Mouse (Mus musculus): ENCODE results near the gene Tomm40l. TPM values are rescaled to one million over a fixed set of nuclear protein-coding genes. Genes with fewer than 3 reads are reported as not detected.

The Tomm40l gene
- polyA plus RNA-seq, 1 experiment from 2014 or later = 13.6 TPM

GRCm38 (mm10) chr1:171183620-171184019 is 38.7 kb downstream of the Tomm40l start:
- WGBS (ENCODE audit: missing documents) = 3% methylated on average over 3 of the region's 3 CpGs
- H3K27ac ChIP-seq = peak overlapping the region; percentile 97
- H3K36me3 ChIP-seq (ENCODE audit: inconsistent target) = no peaks in the 10 kb centered on the region
- no peak overlapping the region for H3K4me3 ChIP-seq (ENCODE audit: inconsistent target)
- peaks cover 56% of the 10 kb centered on the region for H3K79me2 ChIP-seq (ENCODE audit: inconsistent target)

- peaks cover 50% of the 10 kb centered on the region for H3K79me2 ChIP-seq (ENCODE audit: inconsistent target)
- peak overlapping the region; percentile 97 for H3K27ac ChIP-seq
- no peak overlapping the region for H3K4me3 ChIP-seq (ENCODE audit: inconsistent target)
- 91% methylated on average over 3 of the region's 3 CpGs for WGBS (ENCODE audit: missing documents)
- H3K36me3 ChIP-seq (ENCODE audit: inconsistent target) = no peaks in the 10 kb centered on the region
Measured at GRCm38 (mm10) chr1:171183025-171183424, 39.3 kb downstream of the Tomm40l start.

- 85% methylated on average over 5 of the region's 5 CpGs for WGBS (ENCODE audit: missing documents)
- Histone ChIP-seq H3K4me3 (ENCODE audit: inconsistent target) (no peak overlapping the region), H3K79me2 (ENCODE audit: inconsistent target) (peaks cover 22% of the 10 kb centered on the region), H3K27ac (no peak overlapping the region), H3K36me3 (ENCODE audit: inconsistent target) (no peaks in the 10 kb centered on the region)
Measured at GRCm38 (mm10) chr1:171179487-171180171, 42.7 kb downstream of the Tomm40l start.

- H3K36me3 ChIP-seq (ENCODE audit: inconsistent target) = no peaks in the 10 kb centered on the region
- WGBS (ENCODE audit: missing documents) = 92% methylated on average over 8 of the region's 8 CpGs
- H3K27ac ChIP-seq = no peak overlapping the region
- H3K79me2 ChIP-seq (ENCODE audit: inconsistent target) = no peaks in the 10 kb centered on the region
- H3K4me3 ChIP-seq (ENCODE audit: inconsistent target) = no peak overlapping the region
Measured at GRCm38 (mm10) chr1:171172779-171173178, 49.5 kb downstream of the Tomm40l start.

- Histone ChIP-seq H3K79me2 (ENCODE audit: inconsistent target) (no peaks in the 10 kb centered on the region), H3K36me3 (ENCODE audit: inconsistent target) (no peaks in the 10 kb centered on the region), H3K27ac (peak overlapping the region; percentile 93), H3K4me3 (ENCODE audit: inconsistent target) (no peak overlapping the region)
- WGBS (ENCODE audit: missing documents) = 8% methylated on average over 3 of the region's 3 CpGs
Measured at GRCm38 (mm10) chr1:171171138-171171537, 51.2 kb downstream of the Tomm40l start.

- Histone ChIP-seq H3K79me2 (ENCODE audit: inconsistent target) (no peaks in the 10 kb centered on the region), H3K27ac (no peak overlapping the region), H3K4me3 (ENCODE audit: inconsistent target) (no peak overlapping the region), H3K36me3 (ENCODE audit: inconsistent target) (no peaks in the 10 kb centered on the region)
- 83% methylated on average over 3 of the region's 3 CpGs for WGBS (ENCODE audit: missing documents)
Measured at GRCm38 (mm10) chr1:171169913-171170312, 52.4 kb downstream of the Tomm40l start.

- WGBS (ENCODE audit: missing documents) = 87% methylated on average over 12 of the region's 12 CpGs
Measured at GRCm38 (mm10) chr1:171168906-171169305, 53.4 kb downstream of the Tomm40l start.

More at GRCm38 (mm10) chr1:171168906-171169305, 53.4 kb downstream of the Tomm40l start:
- H3K79me2 ChIP-seq (ENCODE audit: inconsistent target) = no peaks in the 10 kb centered on the region
- no peaks in the 10 kb centered on the region for H3K36me3 ChIP-seq (ENCODE audit: inconsistent target)
- no peak overlapping the region for H3K27ac ChIP-seq
- H3K4me3 ChIP-seq (ENCODE audit: inconsistent target) = no peak overlapping the region

Other genes starting within 250 kb of the Tomm40l start
- gene Fcgr2b, start 246.0 kb downstream of the Tomm40l start, polyA plus RNA-seq (2018) = 372 to 843 TPM (median 791 TPM) in 3 replicates
- 192 to 337 TPM (median 269 TPM) in 3 replicates for gene Fcgr4, start 203.6 kb downstream of the Tomm40l start, polyA plus RNA-seq (2018)
- gene Fcgr3, start 157.6 kb downstream of the Tomm40l start, polyA plus RNA-seq (2018) = 921 to 1,206 TPM (median 1,155 TPM) in 3 replicates
- gene Cfap126, start 108.6 kb downstream of the Tomm40l start, polyA plus RNA-seq (2018) = 4.2 to 31.6 TPM (median 7.6 TPM) in 3 replicates
- 81.5 to 101 TPM (median 100 TPM) in 3 replicates for gene Sdhc, start 71.9 kb downstream of the Tomm40l start, polyA plus RNA-seq (2018)
- gene Mpz, start 71.8 kb downstream of the Tomm40l start, polyA plus RNA-seq (2018) = 0.25 TPM in 1 of 3 replicates, not detected in the others
- 46.6 to 83.8 TPM (median 63.3 TPM) in 3 replicates for gene Pcp4l1, start 26.2 kb downstream of the Tomm40l start, polyA plus RNA-seq (2018)
- 0.13 TPM in 1 of 3 replicates, not detected in the others for gene Nr1i3, start 8.5 kb downstream of the Tomm40l start, polyA plus RNA-seq (2018)
- 1.1 TPM in 1 of 3 replicates, not detected in the others for gene Apoa2, start 2.5 kb upstream of the Tomm40l start, polyA plus RNA-seq (2018)
- gene Fcer1g, start 11.9 kb upstream of the Tomm40l start, polyA plus RNA-seq (2018) = 1,664 to 2,638 TPM (median 2,193 TPM) in 3 replicates
- 0.04 TPM in 1 of 3 replicates, not detected in the others for gene Adamts4, start 27.9 kb upstream of the Tomm40l start, polyA plus RNA-seq (2018)
- 84.3 to 125 TPM (median 122 TPM) in 3 replicates for gene Ndufs2, start 28.9 kb upstream of the Tomm40l start, polyA plus RNA-seq (2018)
- 10.2 to 16.8 TPM (median 14.2 TPM) in 3 replicates for gene B4galt3, start 47.8 kb upstream of the Tomm40l start, polyA plus RNA-seq (2018)
- gene Ppox, start 58.7 kb upstream of the Tomm40l start, polyA plus RNA-seq (2018) = 8.6 to 27.3 TPM (median 12.1 TPM) in 3 replicates
- gene Usp21, start 65.5 kb upstream of the Tomm40l start, polyA plus RNA-seq (2018) = 17.1 to 34.6 TPM (median 21.1 TPM) in 3 replicates
- 67.0 to 116 TPM (median 112 TPM) in 3 replicates for gene Ufc1, start 72.5 kb upstream of the Tomm40l start, polyA plus RNA-seq (2018)
- 21.4 to 35.4 TPM (median 21.9 TPM) in 3 replicates for gene Dedd, start 106.6 kb upstream of the Tomm40l start, polyA plus RNA-seq (2018)
- 17.3 to 23.1 TPM (median 22.3 TPM) in 3 replicates for gene Nit1, start 123.1 kb upstream of the Tomm40l start, polyA plus RNA-seq (2018)
- 47.7 to 119 TPM (median 64.5 TPM) in 3 replicates for gene Pfdn2, start 123.2 kb upstream of the Tomm40l start, polyA plus RNA-seq (2018)
- 0.11 TPM in 1 of 3 replicates, not detected in the others for gene Klhdc9, start 138.3 kb upstream of the Tomm40l start, polyA plus RNA-seq (2018)
- gene Nectin4, start 147.6 kb upstream of the Tomm40l start, polyA plus RNA-seq (2018) = 14.3 to 25.8 TPM (median 18.7 TPM) in 3 replicates
- gene Arhgap30, start 166.4 kb upstream of the Tomm40l start, polyA plus RNA-seq (2018) = 119 to 178 TPM (median 125 TPM) in 3 replicates
- gene Usf1, start 188.8 kb upstream of the Tomm40l start, polyA plus RNA-seq (2018) = 32.8 to 94.5 TPM (median 36.5 TPM) in 3 replicates
- gene Tstd1, start 196.4 kb upstream of the Tomm40l start, polyA plus RNA-seq (2018) = 1.3 TPM in 1 of 3 replicates, not detected in the others
- gene F11r, start 215.0 kb upstream of the Tomm40l start, polyA plus RNA-seq (2018) = 0.39 to 1.7 TPM (median 0.56 TPM) in 3 replicates

Data from macrophage (primary cell).